Mouse (Mus musculus): ENCODE measurements around the gene Ube2h. TPM values are rescaled to one million over a fixed set of nuclear protein-coding genes. Genes with fewer than 3 reads are reported as not detected.

Ube2h gene
- polyA plus RNA-seq, 1 experiment from 2014 or later: 49.8 TPM

DNA sequence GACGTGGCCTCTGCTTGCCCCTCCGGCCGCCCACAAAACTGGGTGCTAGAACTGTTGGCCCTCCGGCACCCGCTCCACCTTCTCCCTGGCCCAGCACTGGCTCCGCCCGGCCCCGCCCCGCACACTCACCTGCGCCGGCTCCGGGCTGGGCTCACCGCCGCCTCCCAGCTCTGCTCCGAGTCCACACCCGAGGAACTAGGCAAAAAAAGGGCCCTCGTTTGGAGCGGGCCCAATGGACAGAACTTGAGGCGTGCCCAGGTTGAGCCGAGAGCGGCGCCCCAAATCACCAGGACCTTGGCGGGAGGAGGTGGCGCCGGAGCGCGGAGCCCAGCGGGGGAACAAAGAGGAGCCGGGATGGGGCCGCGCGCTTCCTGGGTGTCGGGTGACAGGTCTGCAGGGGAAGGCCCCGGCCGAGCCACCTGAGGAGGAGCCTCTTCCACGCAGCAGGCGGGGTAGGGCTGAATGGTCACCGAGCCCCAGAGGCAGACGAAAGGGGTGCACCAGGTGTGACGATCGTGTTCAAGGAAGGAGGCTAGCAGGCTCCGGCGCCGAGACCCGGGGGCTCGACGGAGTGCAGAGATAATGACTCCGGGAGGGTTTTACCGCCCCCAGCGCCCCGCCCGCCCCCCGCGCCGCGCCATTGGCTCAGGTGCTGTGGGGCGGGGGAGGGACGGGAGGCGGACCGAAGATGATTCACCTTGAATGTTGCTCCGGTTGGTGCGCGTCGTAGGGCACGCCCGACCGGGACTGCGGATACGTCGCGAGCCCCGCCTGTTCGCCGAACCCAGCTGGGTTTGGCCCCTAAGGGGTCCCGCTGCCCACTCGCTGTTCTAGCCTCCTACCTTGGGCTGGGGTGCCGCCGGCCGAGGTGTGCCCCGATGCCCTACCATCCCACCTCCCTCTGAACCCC lies 130.5 kb downstream of the Ube2h start:
- no peaks in the 10 kb centered on the region for H3K36me3 ChIP-seq
- peak overlapping the region; percentile 8 for H3K9ac ChIP-seq
- H3K27me3 ChIP-seq (replicated peaks): peaks cover 99% of the 10 kb centered on the region
- whole genome bisulfite sequencing: 2% methylated on average over 80 of the region's 80 CpGs
- H3K4me3 ChIP-seq: peak overlapping the region; percentile 44
- H3K4me1 ChIP-seq: peaks cover 50% of the 10 kb centered on the region
- peak overlapping the region; percentile 68 for H3K4me2 ChIP-seq
- H3K27ac ChIP-seq (replicated peaks): no peak overlapping the region
- no peak for ATAC-seq (ENCODE audit: extremely low read depth, insufficient number of reproducible peaks, low FRiP score, low TSS enrichment)
- no peaks in the 10 kb centered on the region for H3K9me3 ChIP-seq

- Histone ChIP-seq H3K4me2 (peak overlapping the region; percentile 68), H3K36me3 (no peaks in the 10 kb centered on the region), H3K27me3 (replicated peaks) (peaks cover 99% of the 10 kb centered on the region), H3K4me3 (peak overlapping the region; percentile 44), H3K4me1 (peaks cover 45% of the 10 kb centered on the region), H3K9ac (peak overlapping the region; percentile 8), H3K27ac (replicated peaks) (no peak overlapping the region), H3K9me3 (no peaks in the 10 kb centered on the region)
- ATAC-seq (ENCODE audit: extremely low read depth, insufficient number of reproducible peaks, low FRiP score, low TSS enrichment): no peak
- WGBS: 1% methylated on average over 44 of the region's 44 CpGs
Measured at GRCm38 (mm10) chr6:30172820-30173550, 131.4 kb downstream of the Ube2h start.

DNA sequence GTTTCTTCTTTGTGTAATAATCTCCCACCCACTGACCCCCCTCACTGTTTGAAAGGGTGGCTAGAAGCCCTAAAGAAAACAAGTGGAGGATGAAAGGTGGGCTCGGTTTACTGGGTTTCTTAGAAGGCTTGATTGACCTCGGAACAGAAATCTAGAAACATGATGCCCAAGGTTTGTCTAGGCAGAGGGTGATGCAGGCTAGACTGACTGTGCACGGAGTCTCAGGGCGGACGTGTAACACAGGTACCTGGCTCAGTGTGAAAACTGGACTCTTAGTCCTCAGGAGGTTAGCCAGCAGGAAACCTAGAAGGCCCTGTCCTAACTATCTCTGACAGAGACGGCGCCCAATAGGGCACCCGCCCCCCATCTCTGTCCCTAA lies 131.9 kb downstream of the Ube2h start:
- 17% methylated on average over 8 of the region's 8 CpGs for WGBS
- peak overlapping the region; percentile 44 for H3K4me3 ChIP-seq
- no peaks in the 10 kb centered on the region for H3K9me3 ChIP-seq
- no peaks in the 10 kb centered on the region for H3K36me3 ChIP-seq
- no peak overlapping the region for H3K27ac ChIP-seq (replicated peaks)
- H3K4me2 ChIP-seq: peak overlapping the region; percentile 68
- H3K4me1 ChIP-seq: peaks cover 48% of the 10 kb centered on the region
- ATAC-seq (ENCODE audit: extremely low read depth, insufficient number of reproducible peaks, low FRiP score, low TSS enrichment): no peak
- H3K27me3 ChIP-seq (replicated peaks): peaks cover 100% of the 10 kb centered on the region
- H3K9ac ChIP-seq: 0 out of 2 replicates have a peak overlapping the region, but pooled peaks have one; percentile 8

DNA sequence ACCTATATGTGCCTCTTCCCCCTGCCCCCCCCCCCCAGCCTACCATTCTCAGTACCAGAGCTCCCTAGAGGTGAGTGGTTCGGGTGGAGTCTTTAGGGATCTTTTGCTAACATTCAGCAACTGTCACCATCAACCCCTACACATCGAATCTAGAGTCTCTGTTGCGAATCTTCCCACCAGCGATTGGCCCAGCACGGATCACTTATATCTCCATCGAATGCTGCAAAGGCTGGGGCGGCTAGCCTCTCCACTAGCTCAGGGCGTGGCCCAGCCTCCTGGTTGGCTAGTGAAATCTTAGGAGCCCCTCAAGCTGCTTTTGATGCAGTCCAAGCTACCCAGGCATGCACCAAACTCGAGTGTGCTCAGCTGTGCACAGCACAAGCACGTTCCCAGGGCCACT lies 132.4 kb downstream of the Ube2h start:
- 23% methylated on average over 10 of the region's 10 CpGs for WGBS
- Histone ChIP-seq H3K27me3 (replicated peaks) (peaks cover 100% of the 10 kb centered on the region), H3K4me1 (peaks cover 50% of the 10 kb centered on the region), H3K9me3 (no peaks in the 10 kb centered on the region), H3K9ac (no peak overlapping the region), H3K4me3 (no peak overlapping the region), H3K36me3 (no peaks in the 10 kb centered on the region), H3K27ac (replicated peaks) (no peak overlapping the region), H3K4me2 (0 out of 2 replicates have a peak overlapping the region, but pooled peaks have one; percentile 68)
- ATAC-seq (ENCODE audit: extremely low read depth, insufficient number of reproducible peaks, low FRiP score, low TSS enrichment): no peak

- no peak overlapping the region for H3K9ac ChIP-seq
- no peaks in the 10 kb centered on the region for H3K36me3 ChIP-seq
- no peak for ATAC-seq (ENCODE audit: extremely low read depth, insufficient number of reproducible peaks, low FRiP score, low TSS enrichment)
- H3K4me3 ChIP-seq: no peak overlapping the region
- peaks cover 99% of the 10 kb centered on the region for H3K27me3 ChIP-seq (replicated peaks)
- peaks cover 48% of the 10 kb centered on the region for H3K4me1 ChIP-seq
- H3K27ac ChIP-seq (replicated peaks): no peak overlapping the region
- H3K9me3 ChIP-seq: no peaks in the 10 kb centered on the region
- H3K4me2 ChIP-seq: no peak overlapping the region
- 27% methylated on average over 8 of the region's 8 CpGs for WGBS
Measured at GRCm38 (mm10) chr6:30171226-30171625, 133.1 kb downstream of the Ube2h start.

GRCm38 (mm10) chr6:30169148-30169547 lies 135.2 kb downstream of the Ube2h start:
- no peak overlapping the region for H3K27ac ChIP-seq (replicated peaks)
- H3K4me2 ChIP-seq: no peak overlapping the region
- WGBS: 69% methylated on average over 12 of the region's 12 CpGs
- peaks cover 27% of the 10 kb centered on the region for H3K4me1 ChIP-seq
- ATAC-seq (ENCODE audit: extremely low read depth, insufficient number of reproducible peaks, low FRiP score, low TSS enrichment): no peak
- peaks cover 83% of the 10 kb centered on the region for H3K27me3 ChIP-seq (replicated peaks)
- H3K4me3 ChIP-seq: no peak overlapping the region
- no peaks in the 10 kb centered on the region for H3K36me3 ChIP-seq
- H3K9ac ChIP-seq: no peak overlapping the region
- H3K9me3 ChIP-seq: no peaks in the 10 kb centered on the region

DNA sequence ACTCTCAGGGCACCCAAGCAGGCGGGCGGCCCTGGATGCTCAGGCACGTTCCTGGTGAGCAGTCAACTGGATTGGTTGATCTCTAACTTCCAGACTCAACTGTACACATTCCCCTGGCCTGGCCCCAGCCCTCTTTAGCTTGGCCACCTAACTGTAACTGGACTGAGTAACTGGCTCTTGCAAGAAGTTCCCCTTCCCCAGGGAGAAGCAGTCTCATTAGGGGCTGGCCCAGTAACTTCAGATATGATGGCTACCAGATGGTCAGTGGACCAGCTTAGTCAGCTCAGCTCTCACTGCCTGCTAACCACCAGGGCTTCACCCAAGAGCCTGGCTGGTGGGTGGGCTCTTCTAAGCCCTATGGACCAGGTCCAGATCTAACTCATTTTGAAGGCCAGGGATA lies 136.1 kb downstream of the Ube2h start:
- ATAC-seq (ENCODE audit: extremely low read depth, insufficient number of reproducible peaks, low FRiP score, low TSS enrichment): no peak
- Histone ChIP-seq H3K9me3 (no peaks in the 10 kb centered on the region), H3K27ac (replicated peaks) (no peak overlapping the region), H3K4me3 (no peak overlapping the region), H3K9ac (no peak overlapping the region), H3K4me2 (no peak overlapping the region), H3K27me3 (replicated peaks) (peaks cover 76% of the 10 kb centered on the region), H3K4me1 (peaks cover 18% of the 10 kb centered on the region), H3K36me3 (no peaks in the 10 kb centered on the region)
- WGBS: 95% methylated on average over 3 of the region's 3 CpGs

DNA sequence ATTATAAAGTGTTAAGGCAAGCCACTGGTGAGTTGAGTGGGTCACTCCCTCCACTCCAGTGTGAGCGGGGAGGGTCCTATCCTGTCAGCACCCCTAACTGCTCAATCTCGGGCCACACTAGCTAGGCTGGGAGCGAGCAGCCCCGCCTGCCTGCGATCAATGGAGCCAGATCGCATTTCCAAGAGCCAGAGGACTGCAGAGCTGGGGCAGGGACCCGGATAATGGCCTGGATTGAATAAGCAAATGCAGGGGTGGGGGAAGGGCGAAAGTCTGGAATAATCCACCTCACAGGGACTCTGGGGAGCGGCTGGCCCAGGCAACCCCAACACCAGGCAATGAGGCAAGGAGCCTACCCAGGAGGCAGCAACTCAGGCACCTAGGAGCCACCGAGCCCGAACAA lies 137.1 kb downstream of the Ube2h start:
- WGBS: 29% methylated on average over 11 of the region's 11 CpGs
- Histone ChIP-seq H3K4me3 (no peak overlapping the region), H3K4me1 (peaks cover 19% of the 10 kb centered on the region), H3K27me3 (replicated peaks) (peaks cover 69% of the 10 kb centered on the region), H3K9me3 (no peaks in the 10 kb centered on the region), H3K36me3 (no peaks in the 10 kb centered on the region), H3K9ac (peak overlapping the region; percentile 19; the same call in 1 of the 2 replicates), H3K27ac (replicated peaks) (no peak overlapping the region), H3K4me2 (no peak overlapping the region)
- no peak for ATAC-seq (ENCODE audit: extremely low read depth, insufficient number of reproducible peaks, low FRiP score, low TSS enrichment)

DNA sequence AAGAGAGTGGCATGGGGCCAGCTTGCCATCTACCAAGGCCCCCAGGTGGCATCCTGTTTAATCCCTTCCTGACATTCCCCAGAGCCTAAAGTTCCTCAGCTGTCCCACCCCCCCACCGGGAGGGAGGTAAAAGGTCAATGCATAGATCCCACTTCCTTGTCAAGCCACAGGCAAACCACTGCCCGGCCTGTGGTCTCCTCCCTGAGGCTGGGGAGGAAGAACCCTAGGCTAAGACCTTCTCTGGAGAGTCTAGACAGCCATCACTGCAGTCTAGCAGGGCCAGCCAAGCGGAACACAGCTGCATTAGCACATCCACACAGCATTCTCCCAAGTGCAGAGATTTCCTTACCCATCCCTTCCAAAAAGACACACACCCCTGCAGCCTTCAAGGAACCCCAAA lies 138.0 kb downstream of the Ube2h start:
- Histone ChIP-seq H3K4me1 (peaks cover 27% of the 10 kb centered on the region), H3K9me3 (no peaks in the 10 kb centered on the region), H3K9ac (no peak overlapping the region), H3K4me2 (no peak overlapping the region), H3K4me3 (no peak overlapping the region), H3K27ac (replicated peaks) (no peak overlapping the region), H3K36me3 (no peaks in the 10 kb centered on the region), H3K27me3 (replicated peaks) (peaks cover 60% of the 10 kb centered on the region)
- WGBS: 64% methylated on average over 3 of the region's 3 CpGs
- ATAC-seq (ENCODE audit: extremely low read depth, insufficient number of reproducible peaks, low FRiP score, low TSS enrichment): no peak

DNA sequence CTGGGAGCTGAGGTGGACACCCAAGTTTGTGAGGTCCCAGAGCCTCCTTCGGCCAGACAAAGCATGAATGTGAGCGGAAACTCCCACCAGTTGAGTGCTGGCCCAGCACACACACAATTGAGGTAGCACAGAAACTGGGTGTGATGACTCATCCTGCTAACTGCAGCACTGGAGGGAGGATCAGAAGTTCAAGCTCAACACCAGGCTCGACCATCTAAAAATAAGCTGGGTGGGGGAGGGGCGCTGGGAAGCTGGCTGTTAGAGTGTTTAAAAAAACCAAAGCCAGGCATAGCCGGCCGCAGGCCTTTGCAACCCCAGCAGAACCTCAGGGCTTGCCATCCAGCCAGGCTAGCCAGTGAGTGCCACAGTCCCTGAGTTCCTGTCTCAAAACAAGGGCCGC lies 142.2 kb downstream of the Ube2h start:
- Histone ChIP-seq H3K9ac (peak overlapping the region; percentile 45; the same call in 1 of the 2 replicates), H3K4me3 (no peak overlapping the region), H3K27me3 (replicated peaks) (peaks cover 18% of the 10 kb centered on the region; the same call in 1 of the 2 replicates), H3K9me3 (no peaks in the 10 kb centered on the region), H3K36me3 (no peaks in the 10 kb centered on the region), H3K27ac (replicated peaks) (peak overlapping the region; percentile 53), H3K4me2 (no peak overlapping the region), H3K4me1 (peaks cover 38% of the 10 kb centered on the region)
- no peak for ATAC-seq (ENCODE audit: extremely low read depth, insufficient number of reproducible peaks, low FRiP score, low TSS enrichment)
- WGBS: 30% methylated on average over 7 of the region's 7 CpGs

- no peak for ATAC-seq (ENCODE audit: extremely low read depth, insufficient number of reproducible peaks, low FRiP score, low TSS enrichment)
Measured at GRCm38 (mm10) chr6:30161618-30162017, 142.7 kb downstream of the Ube2h start.

More at GRCm38 (mm10) chr6:30161618-30162017, 142.7 kb downstream of the Ube2h start:
- Histone ChIP-seq H3K4me1 (peaks cover 35% of the 10 kb centered on the region), H3K27ac (replicated peaks) (peak overlapping the region; percentile 53; the same call in 1 of the 2 replicates), H3K9ac (no peak overlapping the region), H3K4me3 (no peak overlapping the region), H3K27me3 (replicated peaks) (peaks cover 13% of the 10 kb centered on the region; the same call in 1 of the 2 replicates), H3K9me3 (no peaks in the 10 kb centered on the region), H3K4me2 (no peak overlapping the region), H3K36me3 (no peaks in the 10 kb centered on the region)
- 60% methylated on average over 2 of the region's 2 CpGs for WGBS

All from heart, embryonic 13.5 days (tissue).